Mouse (Mus musculus): ENCODE measurements around the gene Plscr3. TPM values are rescaled to one million over a fixed set of nuclear protein-coding genes. Genes with fewer than 3 reads are reported as not detected.

The Plscr3 gene
- total RNA-seq (2021): 10 to 100 TPM; 49.2 to 59.2 TPM
- long read RNA-seq, experiment 1, transcript Plscr3-201 (7 exons, 1,927 nt): major isoform, 18 of 67 reads
- long read RNA-seq, experiment 1, transcript Plscr3-203 (8 exons, 2,785 nt): minor isoform, 14 of 67 reads
- long read RNA-seq, experiment 1, transcript Plscr3-202 (8 exons, 1,835 nt): minor isoform, 5 of 67 reads
- long read RNA-seq, experiment 1, partial matches to known transcripts: 19 of 67 reads
- long read RNA-seq, experiment 1, other reads (novel, unspliced or antisense): 11 of 67 reads
- long read RNA-seq, experiment 2, transcript Plscr3-202 (8 exons, 1,835 nt): minor isoform, 5 of 51 reads
- long read RNA-seq, experiment 2, transcript Plscr3-201 (7 exons, 1,927 nt): minor isoform, 9 of 51 reads
- long read RNA-seq, experiment 2, transcript Plscr3-203 (8 exons, 2,785 nt): major isoform, 18 of 51 reads
- long read RNA-seq, experiment 2, partial matches to known transcripts: 4 of 51 reads
- long read RNA-seq, experiment 2, other reads (novel, unspliced or antisense): 15 of 51 reads

- DNase-seq: peak; percentile 97
These were observed at the start of gene Plscr3 for GRCm38 (mm10) chr11:69846198-69846680. Gene Plscr3 (plus strand): TSS chr11:69846376.

GRCm38 (mm10) chr11:69797924-69798323, 48.3 kb upstream of the Plscr3 start:
- no peak for DNase-seq

- no peak for DNase-seq
These were observed 46.6 kb upstream of the Plscr3 start for GRCm38 (mm10) chr11:69799394-69800137.

GRCm38 (mm10) chr11:69800138-69800391, 46.1 kb upstream of the Plscr3 start:
- DNase-seq: no peak

GRCm38 (mm10) chr11:69800392-69801197, 45.6 kb upstream of the Plscr3 start:
- peak; percentile 71 for DNase-seq

- DNase-seq: peak; percentile 31
These were observed 44.7 kb upstream of the Plscr3 start, which contains the start of gene Fgf11 for GRCm38 (mm10) chr11:69801379-69801977. Gene Fgf11 (minus strand): TSS chr11:69801857.

- peak; percentile 94 for DNase-seq
These were observed 43.5 kb upstream of the Plscr3 start for GRCm38 (mm10) chr11:69802648-69803105.

GRCm38 (mm10) chr11:69803328-69803727, 42.8 kb upstream of the Plscr3 start:
- no peak for DNase-seq

GRCm38 (mm10) chr11:69803786-69804651, 42.2 kb upstream of the Plscr3 start:
- DNase-seq: peak; percentile 88

GRCm38 (mm10) chr11:69804652-69804940, 41.6 kb upstream of the Plscr3 start:
- DNase-seq: no peak

- DNase-seq: no peak
These were observed 40.9 kb upstream of the Plscr3 start, which contains the start of gene Tmem102 for GRCm38 (mm10) chr11:69804972-69805909. Gene Tmem102 (minus strand): TSS chr11:69805624.

- DNase-seq: no peak
These were observed 39.8 kb upstream of the Plscr3 start for GRCm38 (mm10) chr11:69806378-69806777.

GRCm38 (mm10) chr11:69807641-69808040, 38.5 kb upstream of the Plscr3 start:
- no peak for DNase-seq

GRCm38 (mm10) chr11:69810280-69810679, 35.9 kb upstream of the Plscr3 start:
- no peak for DNase-seq

- no peak for DNase-seq
These were observed 31.0 kb upstream of the Plscr3 start, which contains the start of gene Gm39566 for GRCm38 (mm10) chr11:69815155-69815554. Gene Gm39566 (minus strand): TSS chr11:69815298.

GRCm38 (mm10) chr11:69816520-69816919, 29.7 kb upstream of the Plscr3 start:
- no peak for DNase-seq

GRCm38 (mm10) chr11:69818365-69818764, 27.8 kb upstream of the Plscr3 start, which contains the start of gene Spem2:
Gene Spem2 (minus strand): TSS chr11:69818465.
- DNase-seq: no peak

GRCm38 (mm10) chr11:69818871-69819270, 27.3 kb upstream of the Plscr3 start:
- DNase-seq: no peak

GRCm38 (mm10) chr11:69822080-69822479, 24.1 kb upstream of the Plscr3 start, which contains the start of gene Spem1:
Gene Spem1 (minus strand): TSS chr11:69822180.
- no peak for DNase-seq

Data from adrenal gland, postnatal 10 days (tissue).